Mouse (Mus musculus): ENCODE measurements around the gene 4930435E12Rik. TPM values are rescaled to one million over a fixed set of nuclear protein-coding genes. Genes with fewer than 3 reads are reported as not detected.
A peak's percentile ranks its signal among the peaks of the same experiment; 100 is the strongest.
"Not testable (repeated sequence)": the region's sequence is repeated elsewhere in the genome, so short reads cannot be mapped to it uniquely, and the experiment has no call there.

The 4930435E12Rik gene
- not detected for total RNA-seq (2021)
- long read RNA-seq, experiment 1 = 0 reads
- long read RNA-seq, experiment 2 = 0 reads

- TF ChIP-seq CTCF (conservative IDR thresholded peaks at IDR 0.05) = no peak
- H3K27ac ChIP-seq = no peak within 1 kb of the TSS
- no peak for DNase-seq (ENCODE audit: low spot score in 2 of 2)
- H3K4me3 ChIP-seq = no peak within 1 kb of the TSS
These were observed at the start of gene 4930435E12Rik for GRCm38 (mm10) chr16:38828649-38829048. Gene 4930435E12Rik, minus strand, starts transcription at chr16:38828749.

- DNase-seq (ENCODE audit: low spot score in 2 of 2) = peak; percentile 23 to 56
- Histone ChIP-seq H3K4me3 (no peak overlapping the region), H3K27ac (peak overlapping the region; percentile 8; the same call in 1 of the 2 replicates)
- no peak for TF ChIP-seq CTCF (conservative IDR thresholded peaks at IDR 0.05)
These were observed 45.9 kb upstream of the 4930435E12Rik start for GRCm38 (mm10) chr16:38874481-38874880.

DNA sequence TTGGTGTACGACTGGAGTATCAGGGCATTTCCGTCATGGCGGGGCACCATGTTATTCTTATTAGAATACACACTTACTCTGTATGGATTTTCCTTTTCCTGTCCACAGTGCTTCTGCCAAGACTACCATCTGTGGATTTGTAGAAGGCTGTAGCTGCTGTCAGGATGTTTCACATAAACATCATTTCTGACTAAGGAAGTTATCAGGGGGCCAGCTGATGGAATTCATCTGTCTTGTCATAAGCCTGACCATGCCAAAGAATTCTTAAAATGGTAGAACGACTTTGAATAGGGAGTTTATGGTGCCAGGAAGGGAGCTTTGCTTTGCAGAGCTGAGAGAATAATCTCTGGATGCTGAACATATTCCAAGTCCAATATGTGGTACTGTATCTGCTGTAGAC lies 44.7 kb upstream of the 4930435E12Rik start:
- H3K4me3 ChIP-seq = no peak overlapping the region
- DNase-seq (ENCODE audit: low spot score in 2 of 2) = peak in 1 of 2 experiments; percentile 25
- H3K27ac ChIP-seq = no peak overlapping the region
- TF ChIP-seq CTCF (conservative IDR thresholded peaks at IDR 0.05) = no peak

DNA sequence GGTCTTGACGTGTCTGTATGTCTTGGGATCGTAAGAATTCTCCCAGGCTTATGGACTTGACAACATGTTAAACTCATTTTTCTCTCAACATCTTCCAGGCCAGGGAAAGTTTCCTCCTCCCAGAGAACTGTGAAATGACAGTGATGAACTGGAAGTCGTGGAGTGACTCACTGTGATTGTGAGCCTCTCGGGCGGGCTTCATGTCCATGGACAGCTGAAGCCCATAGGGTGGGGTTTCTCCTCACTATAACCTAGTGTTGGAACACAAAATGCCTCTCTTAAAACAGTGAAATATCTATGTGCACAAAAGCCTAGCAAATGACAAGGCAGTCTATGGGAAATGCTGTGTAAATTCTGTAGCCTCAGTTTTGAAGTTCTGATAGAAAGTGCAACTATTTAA lies 35.8 kb upstream of the 4930435E12Rik start:
- H3K4me3 ChIP-seq = no peak overlapping the region
- no peak overlapping the region for H3K27ac ChIP-seq
- no peak for TF ChIP-seq CTCF (conservative IDR thresholded peaks at IDR 0.05)
- DNase-seq (ENCODE audit: low spot score in 2 of 2) = no peak

DNA sequence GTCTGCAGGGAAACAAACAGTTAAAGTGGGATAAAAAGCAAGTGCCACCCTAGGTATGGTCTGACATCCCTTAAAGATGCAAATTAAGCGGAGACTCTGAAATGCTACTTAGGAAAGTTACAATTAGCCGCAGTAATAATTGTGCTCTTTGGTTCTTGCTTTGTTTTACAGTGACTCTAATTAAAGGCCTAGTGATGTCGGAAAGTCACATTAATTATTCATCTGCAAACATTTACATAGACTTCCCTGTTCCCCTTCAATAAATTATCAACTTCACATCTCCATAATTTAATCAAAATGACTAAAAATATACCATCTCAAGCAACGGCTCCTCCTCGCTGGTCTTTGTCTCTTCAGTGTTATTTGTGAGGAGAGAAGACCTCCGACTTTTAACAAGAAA lies 32.0 kb upstream of the 4930435E12Rik start:
- H3K4me3 ChIP-seq = no peak overlapping the region
- no peak for TF ChIP-seq CTCF (conservative IDR thresholded peaks at IDR 0.05)
- no peak overlapping the region for H3K27ac ChIP-seq
- DNase-seq (ENCODE audit: low spot score in 2 of 2) = no peak

GRCm38 (mm10) chr16:38858120-38858749 lies 29.7 kb upstream of the 4930435E12Rik start:
- H3K4me3 ChIP-seq = no peak overlapping the region
- TF ChIP-seq CTCF (conservative IDR thresholded peaks at IDR 0.05) = peak; percentile 88
- peak overlapping the region; percentile 2; the same call in 1 of the 2 replicates for H3K27ac ChIP-seq
- DNase-seq (ENCODE audit: low spot score in 2 of 2) = peak in 1 of 2 experiments; percentile 12

- TF ChIP-seq CTCF (conservative IDR thresholded peaks at IDR 0.05) = peak; percentile 97
- H3K27ac ChIP-seq = no peak overlapping the region
- no peak overlapping the region for H3K4me3 ChIP-seq
- DNase-seq (ENCODE audit: low spot score in 2 of 2) = peak; percentile 62 to 73
These were observed 16.0 kb downstream of the 4930435E12Rik start for GRCm38 (mm10) chr16:38812521-38812920.

- TF ChIP-seq CTCF (conservative IDR thresholded peaks at IDR 0.05) = no peak
- H3K4me3 ChIP-seq = no peak overlapping the region
- DNase-seq (ENCODE audit: low spot score in 2 of 2) = no peak
- no peak overlapping the region for H3K27ac ChIP-seq
These were observed 18.4 kb downstream of the 4930435E12Rik start for GRCm38 (mm10) chr16:38810196-38810595.

- H3K27ac ChIP-seq; H3K4me3 ChIP-seq; DNase-seq (ENCODE audit: low spot score in 2 of 2): not testable (repeated sequence)
These were observed 20.8 kb downstream of the 4930435E12Rik start for GRCm38 (mm10) chr16:38807796-38808195.

GRCm38 (mm10) chr16:38800091-38800490 lies 28.5 kb downstream of the 4930435E12Rik start, which contains the start of gene Upk1b:
Gene Upk1b, minus strand, starts transcription at chr16:38800328.
- no peak within 1 kb of the TSS for H3K27ac ChIP-seq
- no peak for TF ChIP-seq CTCF (conservative IDR thresholded peaks at IDR 0.05)
- no peak within 1 kb of the TSS for H3K4me3 ChIP-seq
- DNase-seq (ENCODE audit: low spot score in 2 of 2) = no peak

DNA sequence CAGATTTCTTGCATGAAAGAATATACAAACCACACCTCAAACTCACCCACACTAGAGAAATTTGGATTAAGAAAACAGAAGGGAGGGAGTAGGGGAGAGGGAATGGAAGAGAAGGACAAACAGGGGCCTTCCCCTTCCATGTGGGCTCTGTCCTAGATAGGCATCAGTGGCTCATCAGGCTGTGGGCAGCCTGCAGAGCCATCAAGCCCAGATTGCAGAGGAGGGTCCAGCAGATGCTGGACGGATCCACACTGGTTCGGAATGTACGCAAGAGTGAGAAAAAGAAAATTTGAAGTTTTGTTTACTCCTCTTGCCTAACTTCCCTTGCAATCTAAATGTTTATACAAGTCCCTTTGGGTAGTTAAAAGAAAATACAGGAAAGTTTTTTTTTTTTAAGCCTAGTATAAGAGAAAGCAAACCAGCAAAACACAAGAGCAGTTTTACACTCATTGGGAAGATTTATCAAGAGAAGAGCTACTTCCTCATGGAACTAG lies 29.5 kb downstream of the 4930435E12Rik start:
- no peak for TF ChIP-seq CTCF (conservative IDR thresholded peaks at IDR 0.05)
- Histone ChIP-seq H3K27ac (no peak overlapping the region), H3K4me3 (no peak overlapping the region)
- no peak for DNase-seq (ENCODE audit: low spot score in 2 of 2)

DNA sequence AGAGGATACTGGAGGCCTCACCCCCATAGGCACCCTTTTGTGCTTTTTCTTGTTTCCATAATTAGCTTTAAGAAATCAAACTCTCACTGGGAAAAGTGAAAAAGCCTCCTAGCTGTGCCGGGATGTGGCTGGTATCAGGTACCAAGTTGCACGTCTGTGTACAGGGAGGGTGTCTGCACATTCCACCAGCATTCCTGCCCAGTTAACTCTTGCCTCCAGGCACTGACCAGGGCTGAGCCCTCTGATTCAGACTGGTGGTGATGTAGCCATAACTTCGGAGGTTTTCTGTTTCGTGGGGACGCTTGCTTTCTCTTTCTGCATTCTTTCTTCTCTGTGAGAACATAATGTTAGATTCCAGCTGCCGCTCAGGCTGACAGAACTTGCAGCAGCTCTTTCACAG lies 35.4 kb downstream of the 4930435E12Rik start:
- no peak for DNase-seq (ENCODE audit: low spot score in 2 of 2)
- Histone ChIP-seq H3K27ac (no peak overlapping the region), H3K4me3 (no peak overlapping the region)
- TF ChIP-seq CTCF (conservative IDR thresholded peaks at IDR 0.05) = no peak

DNA sequence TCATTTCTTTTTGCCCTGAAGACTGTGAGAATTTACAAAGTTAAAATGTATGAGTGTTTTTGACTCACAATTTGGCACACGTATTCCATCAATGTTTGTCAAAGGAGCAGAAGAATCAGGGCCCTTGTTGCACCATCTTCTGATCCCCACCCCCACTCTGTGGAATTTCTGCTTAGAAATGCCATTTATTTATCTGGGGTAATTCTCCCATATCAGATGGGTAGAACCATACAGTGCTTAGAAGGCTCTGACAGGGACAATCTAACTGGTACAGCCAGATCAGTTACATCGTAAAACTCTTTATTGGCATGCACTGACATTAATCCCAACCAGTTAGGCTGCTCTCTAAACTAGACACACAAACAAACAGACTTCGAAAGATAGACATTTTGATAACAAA lies 38.6 kb downstream of the 4930435E12Rik start:
- no peak for DNase-seq (ENCODE audit: low spot score in 2 of 2)
- no peak for TF ChIP-seq CTCF (conservative IDR thresholded peaks at IDR 0.05)
- Histone ChIP-seq H3K27ac (no peak overlapping the region), H3K4me3 (no peak overlapping the region)

DNA sequence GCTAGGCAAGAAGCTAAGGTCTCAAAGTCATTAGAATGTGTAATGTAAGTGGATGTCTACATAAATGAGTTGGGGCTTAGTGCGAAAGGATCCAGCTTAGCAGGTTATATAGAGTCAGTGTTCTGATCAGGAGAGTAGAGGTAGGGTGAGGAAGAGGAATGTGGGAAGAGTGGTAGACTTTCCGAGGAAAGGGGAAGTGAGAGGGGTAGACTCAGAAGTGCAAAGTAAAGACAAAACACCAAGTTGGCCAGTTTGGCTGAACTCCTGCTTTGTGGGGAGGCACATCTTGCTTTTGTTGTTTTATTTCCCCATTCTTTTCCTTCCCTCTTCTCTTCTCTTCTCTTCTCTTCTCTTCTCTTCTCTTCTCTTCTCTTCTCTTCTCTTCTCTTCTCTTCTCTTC lies 39.5 kb downstream of the 4930435E12Rik start:
- Histone ChIP-seq H3K27ac (no peak overlapping the region), H3K4me3 (no peak overlapping the region)
- no peak for DNase-seq (ENCODE audit: low spot score in 2 of 2)
- no peak for TF ChIP-seq CTCF (conservative IDR thresholded peaks at IDR 0.05)
